Mouse (Mus musculus) hindbrain, embryonic 11.5 days (tissue): Measurements from ENCODE around the gene Cdh13. TPM values are rescaled to one million over a fixed set of nuclear protein-coding genes. Genes with fewer than 3 reads are reported as not detected.

Experiments
- ATAC-seq: fragments of 200-750 bp; cut with Nextera tagmentation; 2 replicates; pipeline ENCODE4 v1.8.0; 2017; ENCODE audit warnings: mild to moderate bottlenecking, moderate TSS enrichment, moderate library complexity; ENCODE audit not compliant: low FRiP score
- DNase-seq: peaks from one replicate; pipeline ENCODE4 v3.0.0-alpha.2; 2015; ENCODE audit warnings: low spot score
- H3K27ac ChIP-seq: fragments of 300-500 bp; sonication (generic); 2 replicates; pipeline ENCODE4 v1.5.1; 2014; ENCODE audit warnings: mild to moderate bottlenecking, low read depth, low read length
- H3K27me3 ChIP-seq: fragments of 300-500 bp; sonication (generic); 2 replicates; pipeline ENCODE4 v1.6.1; 2014; ENCODE audit warnings: mild to moderate bottlenecking, low read length, moderate library complexity, mixed read lengths; ENCODE audit not compliant: control insufficient read depth, insufficient read depth
- H3K36me3 ChIP-seq: fragments of 300-500 bp; sonication (generic); 2 replicates; pipeline ENCODE4 v1.6.1; 2014; ENCODE audit warnings: mild to moderate bottlenecking, low read length, moderate library complexity, mixed read lengths; ENCODE audit not compliant: control insufficient read depth, insufficient read depth
- H3K4me1 ChIP-seq: fragments of 300-500 bp; sonication (generic); replicated peaks from 2 replicates; pipeline ENCODE4 v1.6.1; 2014; ENCODE audit warnings: low read length, mixed read lengths; ENCODE audit not compliant: control insufficient read depth, insufficient read depth
- H3K4me2 ChIP-seq: fragments of 300-500 bp; sonication (generic); replicated peaks from 2 replicates; pipeline ENCODE4 v1.6.1; 2014; ENCODE audit warnings: mild to moderate bottlenecking, low read depth, low read length
- H3K4me3 ChIP-seq: fragments of 300-500 bp; sonication (generic); 2 replicates; pipeline ENCODE4 v1.5.1; 2014; ENCODE audit warnings: low read depth, low read length
- H3K9ac ChIP-seq: fragments of 300-500 bp; sonication (generic); 2 replicates; pipeline ENCODE4 v1.6.1; 2014; ENCODE audit warnings: low read depth, low read length
- H3K9me3 ChIP-seq: fragments of 300-500 bp; sonication (generic); 2 replicates; pipeline ENCODE4 v1.6.1; 2016; ENCODE audit warnings: low read length; ENCODE audit not compliant: control insufficient read depth
- WGBS: fragments of 180-500 bp; shearing (Covaris S2); extraction: QIAGEN DNeasy Blood & Tissue Kit; methylation state at CpG from one replicate; pipeline ENCODE4 v1.1.7; 2014; 5-methylcytosine and 5-hydroxymethylcytosine counted together
- polyA plus RNA-seq: library from polyadenylated mRNA; unstranded; fragments of >200 nt; fragmentation: Nextera tagmentation; extraction: Ambion mirVana; gene quantifications from 2 replicates; pipeline ENCODE4 v1.2.1, GENCODE M21; 2014

Cdh13 gene
- polyA plus RNA-seq, 1 experiment from 2014 or later: 14.6 TPM

- Histone ChIP-seq H3K4me2 (no peak overlapping the region), H3K4me3 (no peak overlapping the region), H3K9ac (no peak overlapping the region), H3K27ac (no peak overlapping the region), H3K9me3 (no peaks in the 10 kb centered on the region), H3K27me3 (no peaks in the 10 kb centered on the region), H3K36me3 (no peaks in the 10 kb centered on the region), H3K4me1 (no peaks in the 10 kb centered on the region)
- no peak for ATAC-seq
- DNase-seq: no peak
- 77% methylated on average over 1 of the region's 1 CpGs for WGBS
Measured at GRCm38 (mm10) chr8:118272493-118272892, 11.0 kb upstream of the Cdh13 start.

- no peak overlapping the region for H3K4me3 ChIP-seq
- no peaks in the 10 kb centered on the region for H3K9me3 ChIP-seq
- no peak for DNase-seq
- no peak for ATAC-seq
- H3K4me2 ChIP-seq: no peak overlapping the region
- no peak overlapping the region for H3K9ac ChIP-seq
- WGBS: 86% methylated on average over 9 of the region's 9 CpGs
- no peak overlapping the region for H3K27ac ChIP-seq
- H3K27me3 ChIP-seq: no peaks in the 10 kb centered on the region
- no peaks in the 10 kb centered on the region for H3K4me1 ChIP-seq
- H3K36me3 ChIP-seq: no peaks in the 10 kb centered on the region
Measured at GRCm38 (mm10) chr8:118274243-118274642, 9.3 kb upstream of the Cdh13 start.

- ATAC-seq: no peak
Measured at GRCm38 (mm10) chr8:118274688-118275087, 8.8 kb upstream of the Cdh13 start.

GRCm38 (mm10) chr8:118284112-118285029, 838 bp downstream of the Cdh13 start:
- no peaks in the 10 kb centered on the region for H3K9me3 ChIP-seq

More at GRCm38 (mm10) chr8:118274688-118275087, 8.8 kb upstream of the Cdh13 start:
- no peaks in the 10 kb centered on the region for H3K4me1 ChIP-seq
- no peaks in the 10 kb centered on the region for H3K9me3 ChIP-seq
- no peak overlapping the region for H3K4me3 ChIP-seq
- DNase-seq: peak; percentile 88
- H3K36me3 ChIP-seq: no peaks in the 10 kb centered on the region
- H3K27ac ChIP-seq: no peak overlapping the region
- H3K9ac ChIP-seq: no peak overlapping the region
- no peak overlapping the region for H3K4me2 ChIP-seq
- WGBS: 11% methylated on average over 4 of the region's 4 CpGs
- no peaks in the 10 kb centered on the region for H3K27me3 ChIP-seq

GRCm38 (mm10) chr8:118285596-118286281, 2.2 kb downstream of the Cdh13 start:
- Histone ChIP-seq H3K36me3 (no peaks in the 10 kb centered on the region), H3K9ac (no peak overlapping the region), H3K27me3 (peaks cover 10% of the 10 kb centered on the region; the same call in 1 of the 2 replicates), H3K27ac (no peak overlapping the region), H3K4me3 (no peak overlapping the region), H3K4me1 (0 out of 2 replicates have a peak, but pooled peaks cover 3% of the 10 kb centered on the region), H3K4me2 (0 out of 2 replicates have a peak overlapping the region, but pooled peaks have one; percentile 11), H3K9me3 (no peaks in the 10 kb centered on the region)
- DNase-seq (no peak), ATAC-seq (no peak)
- 20% methylated on average over 10 of the region's 10 CpGs for WGBS

More at GRCm38 (mm10) chr8:118284112-118285029, 838 bp downstream of the Cdh13 start:
- Histone ChIP-seq H3K27me3 (peaks cover 10% of the 10 kb centered on the region; the same call in 1 of the 2 replicates), H3K36me3 (no peaks in the 10 kb centered on the region), H3K27ac (peak overlapping the region; percentile 30; the same call in 1 of the 2 replicates), H3K9ac (peak overlapping the region; percentile 77), H3K4me2 (peak overlapping the region; percentile 94), H3K4me3 (peak overlapping the region; percentile 52), H3K4me1 (0 out of 2 replicates have a peak, but pooled peaks cover 3% of the 10 kb centered on the region)
- DNase-seq: peak; percentile 76
- 2% methylated on average over 41 of the region's 46 CpGs for WGBS
- peak; percentile 84 for ATAC-seq

- DNase-seq (no peak), ATAC-seq (no peak)
- H3K4me1 ChIP-seq: 0 out of 2 replicates have a peak, but pooled peaks cover 3% of the 10 kb centered on the region
- peaks cover 10% of the 10 kb centered on the region; the same call in 1 of the 2 replicates for H3K27me3 ChIP-seq
- H3K9me3 ChIP-seq: no peaks in the 10 kb centered on the region
- no peak overlapping the region for H3K27ac ChIP-seq
- WGBS: 32% methylated on average over 10 of the region's 10 CpGs
- no peak overlapping the region for H3K4me2 ChIP-seq
- no peaks in the 10 kb centered on the region for H3K36me3 ChIP-seq
- no peak overlapping the region for H3K4me3 ChIP-seq
- no peak overlapping the region for H3K9ac ChIP-seq
Measured at GRCm38 (mm10) chr8:118286282-118287180, 3.0 kb downstream of the Cdh13 start.

- 0 out of 2 replicates have a peak, but pooled peaks cover 3% of the 10 kb centered on the region for H3K4me1 ChIP-seq
- DNase-seq (peak; percentile 49), ATAC-seq (no peak)
- H3K36me3 ChIP-seq: no peaks in the 10 kb centered on the region
- H3K4me3 ChIP-seq: no peak overlapping the region
- H3K9ac ChIP-seq: no peak overlapping the region
- H3K27me3 ChIP-seq: peaks cover 10% of the 10 kb centered on the region; the same call in 1 of the 2 replicates
- WGBS: 53% methylated on average over 9 of the region's 9 CpGs
- H3K27ac ChIP-seq: no peak overlapping the region
- no peaks in the 10 kb centered on the region for H3K9me3 ChIP-seq
- H3K4me2 ChIP-seq: no peak overlapping the region
Measured at GRCm38 (mm10) chr8:118287496-118287895, 4.0 kb downstream of the Cdh13 start.
